Mouse (Mus musculus): Measurements from ENCODE around the gene Schip1.

DNA sequence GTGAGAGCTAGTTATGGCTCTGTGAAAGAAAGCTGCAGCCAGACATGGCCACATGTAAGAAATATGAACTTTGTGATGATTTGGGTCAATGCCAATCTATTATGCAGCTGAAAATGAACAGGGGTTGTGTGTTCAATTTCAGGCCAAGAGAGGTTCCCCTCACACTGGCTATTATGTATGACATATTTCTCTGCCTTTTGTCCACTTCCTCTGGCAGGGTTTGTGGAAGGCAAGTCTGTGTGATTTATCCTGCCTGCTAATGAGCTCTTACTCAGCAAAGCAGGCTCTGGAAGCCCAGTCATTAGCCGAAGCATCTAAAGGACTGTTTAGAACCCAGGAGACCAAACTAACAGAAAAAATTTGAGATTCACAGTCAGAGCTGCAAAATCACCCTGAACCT is 113.6 kb downstream of the Schip1 start:
- TF ChIP-seq CTCF (IDR thresholded peaks at IDR 0.05; ENCODE audit: insufficient read depth, low read length) = no peak
- no peak for TF ChIP-seq POLR2A (IDR thresholded peaks at IDR 0.05; ENCODE audit: borderline replicate concordance, extremely low read depth, low read depth, low read length)

Data from lung, adult 2 months (tissue).